Mouse (Mus musculus) heart, embryonic 14.5 days (tissue): ENCODE measurements around the gene Olfml1. TPM values are rescaled to one million over a fixed set of nuclear protein-coding genes. Genes with fewer than 3 reads are reported as not detected.

Source experiments
- ATAC-seq: fragments of 200-750 bp; cut with Nextera tagmentation; 2 replicates; pipeline ENCODE4 v1.8.0; 2017; ENCODE audit warnings: low read depth, moderate TSS enrichment; ENCODE audit not compliant: insufficient number of reproducible peaks, insufficient read depth, low FRiP score
- H3K27ac ChIP-seq, 2 experiments: fragments of 200-500 bp in 1 of 2; fragments of 300-500 bp in 1 of 2; sonication (generic) in 1 of 2; replicated peaks in 1 of 2; 2 replicates each; pipeline ENCODE4 v1.5.1; 2012 to 2014; ENCODE audit warnings: low read depth in 2 of 2, low read length in 2 of 2, control low read depth in 1 of 2, mild to moderate bottlenecking in 1 of 2, mixed read lengths in 1 of 2; ENCODE audit not compliant: control insufficient read depth in 1 of 2, insufficient read depth in 1 of 2
- H3K27me3 ChIP-seq: fragments of 300-500 bp; sonication (generic); 2 replicates; pipeline ENCODE4 v1.6.1; 2014; ENCODE audit warnings: mild to moderate bottlenecking, low read length, control low read depth; ENCODE audit not compliant: control insufficient read depth, insufficient read depth
- H3K36me3 ChIP-seq: fragments of 300-500 bp; sonication (generic); 2 replicates; pipeline ENCODE4 v1.6.1; 2014; ENCODE audit warnings: mild to moderate bottlenecking, control low read depth, low read length, mixed read lengths; ENCODE audit not compliant: control insufficient read depth, insufficient read depth
- H3K4me1 ChIP-seq, 2 experiments: fragments of 200-500 bp in 1 of 2; fragments of 300-500 bp in 1 of 2; sonication (generic) in 1 of 2; 2 replicates each; pipeline ENCODE4 v1.6.1; 2012 to 2014; ENCODE audit warnings: low read length in 2 of 2, control low read depth in 1 of 2, mixed read lengths in 1 of 2; ENCODE audit not compliant: control insufficient read depth in 2 of 2, insufficient read depth in 2 of 2
- H3K4me2 ChIP-seq: fragments of 300-500 bp; sonication (generic); 2 replicates; pipeline ENCODE4 v1.6.1; 2014; ENCODE audit warnings: mild to moderate bottlenecking, low read length
- H3K4me3 ChIP-seq, 2 experiments: fragments of 200-500 bp in 1 of 2; fragments of 300-500 bp in 1 of 2; sonication (generic) in 1 of 2; 2 replicates each; pipeline ENCODE4 v1.5.1; 2012 to 2014; ENCODE audit warnings: low read length in 2 of 2, mild to moderate bottlenecking in 2 of 2, control low read depth in 1 of 2, low read depth in 1 of 2, moderate library complexity in 1 of 2; ENCODE audit not compliant: control insufficient read depth in 1 of 2, insufficient read depth in 1 of 2
- H3K9ac ChIP-seq: fragments of 300-500 bp; sonication (generic); 2 replicates; pipeline ENCODE4 v1.6.1; 2014; ENCODE audit warnings: mild to moderate bottlenecking, low read length
- H3K9me3 ChIP-seq: fragments of 300-500 bp; sonication (generic); 2 replicates; pipeline ENCODE4 v1.6.1; 2016; ENCODE audit warnings: low read length, control low read depth; ENCODE audit not compliant: control insufficient read depth
- WGBS: fragments of 180-500 bp; shearing (Covaris S2); extraction: QIAGEN DNeasy Blood & Tissue Kit; methylation state at CpG from one replicate; pipeline ENCODE4 v1.1.7; 2014; 5-methylcytosine and 5-hydroxymethylcytosine counted together
- polyA plus RNA-seq: library from polyadenylated mRNA; unstranded; fragments of >200 nt; fragmentation: Nextera tagmentation; extraction: Ambion mirVana; gene quantifications from 2 replicates; pipeline ENCODE4 v1.2.1, GENCODE M21; 2014

The Olfml1 gene
- polyA plus RNA-seq, 1 experiment from 2014 or later = 8.0 TPM

- Histone ChIP-seq H3K27ac (no peak overlapping the region), H3K4me3 (no peak overlapping the region), H3K9ac (no peak overlapping the region), H3K4me1 (no peaks in the 10 kb centered on the region), H3K9me3 (peaks cover 4% of the 10 kb centered on the region; the same call in 1 of the 2 replicates), H3K27me3 (no peaks in the 10 kb centered on the region), H3K4me2 (no peak overlapping the region), H3K36me3 (no peaks in the 10 kb centered on the region)
- WGBS = 65% methylated on average over 6 of the region's 6 CpGs
- no peak for ATAC-seq
Measured at GRCm38 (mm10) chr7:107536516-107536915, 30.7 kb upstream of the Olfml1 start.

GRCm38 (mm10) chr7:107540034-107540433 is 27.2 kb upstream of the Olfml1 start:
- no peaks in the 10 kb centered on the region for H3K27me3 ChIP-seq
- H3K27ac ChIP-seq = no peak overlapping the region
- H3K4me1 ChIP-seq = no peaks in the 10 kb centered on the region
- no peaks in the 10 kb centered on the region; the same call in 1 of the 2 replicates for H3K9me3 ChIP-seq
- no peaks in the 10 kb centered on the region for H3K36me3 ChIP-seq
- no peak for ATAC-seq
- H3K4me2 ChIP-seq = no peak overlapping the region
- 15% methylated on average over 4 of the region's 4 CpGs for WGBS
- H3K4me3 ChIP-seq = no peak overlapping the region
- H3K9ac ChIP-seq = no peak overlapping the region

GRCm38 (mm10) chr7:107545011-107545410 is 22.2 kb upstream of the Olfml1 start:
- H3K27me3 ChIP-seq = no peaks in the 10 kb centered on the region
- no peak overlapping the region for H3K4me3 ChIP-seq
- WGBS = 55% methylated on average over 1 of the region's 1 CpGs
- ATAC-seq = no peak
- H3K4me1 ChIP-seq = no peaks in the 10 kb centered on the region
- H3K9ac ChIP-seq = no peak overlapping the region
- H3K4me2 ChIP-seq = no peak overlapping the region
- H3K9me3 ChIP-seq = no peaks in the 10 kb centered on the region
- no peak overlapping the region for H3K27ac ChIP-seq
- no peaks in the 10 kb centered on the region for H3K36me3 ChIP-seq

- Histone ChIP-seq H3K9ac (no peak overlapping the region), H3K36me3 (no peaks in the 10 kb centered on the region), H3K4me1 (no peaks in the 10 kb centered on the region), H3K9me3 (no peaks in the 10 kb centered on the region), H3K4me3 (no peak overlapping the region), H3K4me2 (no peak overlapping the region), H3K27me3 (no peaks in the 10 kb centered on the region), H3K27ac (no peak overlapping the region)
- WGBS = 83% methylated on average over 3 of the region's 3 CpGs
- no peak for ATAC-seq
Measured at GRCm38 (mm10) chr7:107547872-107548271, 19.4 kb upstream of the Olfml1 start.

GRCm38 (mm10) chr7:107553461-107553860 is 13.8 kb upstream of the Olfml1 start:
- Histone ChIP-seq H3K27me3 (no peaks in the 10 kb centered on the region), H3K9me3 (no peaks in the 10 kb centered on the region), H3K27ac (no peak overlapping the region), H3K4me3 (no peak overlapping the region), H3K4me2 (no peak overlapping the region), H3K9ac (no peak overlapping the region), H3K36me3 (no peaks in the 10 kb centered on the region), H3K4me1 (no peaks in the 10 kb centered on the region)
- no peak for ATAC-seq
- 50% methylated on average over 1 of the region's 1 CpGs for WGBS

GRCm38 (mm10) chr7:107555906-107556305 is 11.3 kb upstream of the Olfml1 start:
- Histone ChIP-seq H3K27ac (no peak overlapping the region), H3K36me3 (no peaks in the 10 kb centered on the region), H3K9ac (no peak overlapping the region), H3K4me3 (no peak overlapping the region), H3K4me2 (no peak overlapping the region), H3K27me3 (no peaks in the 10 kb centered on the region), H3K4me1 (no peaks in the 10 kb centered on the region), H3K9me3 (no peaks in the 10 kb centered on the region)
- WGBS = 76% methylated on average over 3 of the region's 3 CpGs
- no peak for ATAC-seq

GRCm38 (mm10) chr7:107560675-107561074 is 6.6 kb upstream of the Olfml1 start:
- Histone ChIP-seq H3K9ac (no peak overlapping the region), H3K27me3 (no peaks in the 10 kb centered on the region), H3K9me3 (no peaks in the 10 kb centered on the region), H3K36me3 (no peaks in the 10 kb centered on the region), H3K4me1 (no peaks in the 10 kb centered on the region), H3K4me2 (no peak overlapping the region), H3K27ac (no peak overlapping the region), H3K4me3 (no peak overlapping the region)
- ATAC-seq = no peak
- 70% methylated on average over 2 of the region's 2 CpGs for WGBS

- Histone ChIP-seq H3K36me3 (no peaks in the 10 kb centered on the region), H3K9me3 (no peaks in the 10 kb centered on the region), H3K9ac (no peak overlapping the region), H3K27ac (no peak overlapping the region), H3K4me1 (no peaks in the 10 kb centered on the region), H3K4me2 (no peak overlapping the region), H3K27me3 (no peaks in the 10 kb centered on the region), H3K4me3 (no peak overlapping the region)
- 54% methylated on average over 3 of the region's 3 CpGs for WGBS
- ATAC-seq = no peak
Measured at GRCm38 (mm10) chr7:107561584-107561983, 5.7 kb upstream of the Olfml1 start.
